Mouse (Mus musculus): ENCODE measurements at regions not wholly inside any gene's neighbourhood (a gene's known extent, or its start where the extent isn't known, plus 50 kb on each side); places are given as distances from the start of the nearest gene placed in this dataset.

- no peak for DNase-seq
Observed at GRCm38 (mm10) chr8:80422190-80422589, 71.4 kb upstream of the Gypa start.

- no peak for DNase-seq
Observed at GRCm38 (mm10) chr8:80416121-80416520, 77.5 kb upstream of the Gypa start.

- DNase-seq: no peak
Observed at GRCm38 (mm10) chr8:80399594-80400207, 93.9 kb upstream of the Gypa start.

DNA sequence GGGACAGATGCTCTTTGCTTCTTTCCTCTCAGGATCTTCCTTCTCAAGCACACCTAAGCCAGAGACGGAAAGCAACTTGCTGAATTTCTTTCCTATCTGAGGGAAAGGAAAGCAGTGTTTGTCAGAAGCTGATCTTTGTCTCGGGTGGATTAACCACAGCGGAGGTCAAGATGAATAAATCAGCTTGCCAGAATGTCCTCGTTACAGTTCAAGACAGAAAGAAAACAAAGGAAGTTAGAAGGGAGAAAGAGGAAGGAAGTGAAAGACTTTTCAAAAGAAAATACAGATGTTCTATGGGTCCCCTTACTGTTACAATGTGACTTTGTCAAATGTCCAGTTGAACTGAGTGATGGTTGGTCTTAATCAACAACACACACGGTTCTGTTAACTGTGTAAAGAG lies 98.6 kb upstream of the Gypa start:
- DNase-seq: no peak

- no peak for DNase-seq
Observed at GRCm38 (mm10) chr8:80393111-80393510, 100.5 kb upstream of the Gypa start.

DNA sequence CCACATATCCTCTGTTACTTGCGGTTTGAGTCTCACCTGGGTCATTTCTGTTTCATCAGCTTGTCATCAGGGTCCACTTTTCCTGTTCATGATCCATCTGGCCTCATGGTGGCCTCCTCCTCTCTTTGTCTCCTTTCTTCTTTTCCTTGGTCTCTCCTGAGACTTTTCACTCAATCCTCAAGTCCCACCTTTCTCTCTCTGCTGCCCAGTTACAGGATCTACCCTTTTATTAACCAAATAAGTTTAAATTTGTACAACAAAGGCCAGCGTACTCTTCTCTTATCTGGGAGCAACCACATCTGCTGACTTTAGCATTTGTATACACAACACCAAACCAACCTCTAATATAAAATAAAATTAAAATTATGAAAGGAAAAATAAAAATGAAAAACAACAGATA lies 124.4 kb upstream of the Gypa start:
- no peak for DNase-seq

DNA sequence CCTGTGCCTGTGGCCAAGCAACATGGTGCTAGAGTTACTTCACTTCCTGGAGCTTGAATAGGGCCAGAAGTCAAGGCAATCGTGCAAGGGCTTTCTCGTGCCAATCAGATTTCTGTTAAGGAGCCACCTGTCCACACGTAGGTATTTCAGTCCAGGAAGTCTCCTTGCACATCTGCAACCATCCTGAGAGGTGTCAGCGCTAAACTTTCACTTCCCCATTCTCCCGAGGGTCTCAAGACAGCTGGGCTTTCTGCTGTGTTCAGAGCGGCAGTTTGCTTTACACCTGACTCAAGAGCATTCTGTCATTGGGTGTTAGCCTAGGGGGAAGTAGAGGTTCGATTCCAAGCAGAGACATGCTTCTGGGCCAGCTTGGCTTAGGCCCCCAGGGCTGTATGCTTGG lies 129.5 kb upstream of the Gypa start:
- DNase-seq: no peak

DNA sequence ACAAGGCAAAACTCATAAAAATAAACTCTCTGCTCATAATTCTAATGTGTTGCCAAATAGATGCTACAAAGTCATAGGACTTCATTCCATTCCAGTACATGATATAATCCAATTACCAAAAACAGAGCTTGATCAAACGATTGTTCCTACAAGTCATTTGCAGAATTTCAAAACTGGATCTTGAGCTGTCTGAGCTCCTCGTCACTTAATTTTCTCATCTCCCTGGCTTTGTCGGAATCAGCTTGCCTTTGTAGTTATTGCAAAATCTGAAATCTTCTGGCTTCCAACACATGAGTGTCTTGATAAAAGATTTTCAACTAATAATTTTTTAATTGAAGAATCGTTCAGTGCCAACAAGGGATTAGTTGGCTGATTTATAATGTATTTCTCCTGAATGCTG lies 150.3 kb upstream of the Gypa start:
- DNase-seq: no peak

- no peak for DNase-seq
Observed at GRCm38 (mm10) chr8:80337872-80338271, 155.7 kb upstream of the Gypa start.

DNA sequence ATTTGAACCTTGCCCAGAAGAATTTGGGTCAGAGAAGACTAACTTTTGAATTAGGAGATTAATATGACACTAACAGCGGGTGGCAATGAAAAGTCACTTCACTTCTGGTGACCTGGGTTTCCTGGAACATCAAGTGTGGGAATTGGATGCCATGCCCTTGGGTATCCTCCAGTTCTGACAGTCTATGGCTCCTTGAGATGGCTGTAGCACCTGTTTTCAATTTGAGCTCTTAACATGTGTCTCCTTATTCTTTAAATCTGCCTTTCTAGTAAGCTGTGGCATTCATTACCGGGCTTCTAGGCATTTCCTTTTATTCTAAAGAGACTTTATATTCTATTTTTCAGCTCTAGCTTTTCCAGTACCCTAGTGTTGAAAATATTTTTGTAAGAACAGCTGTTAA lies 164.9 kb upstream of the Gypa start:
- DNase-seq: no peak

GRCm38 (mm10) chr8:80325859-80326258 lies 167.7 kb upstream of the Gypa start:
- DNase-seq: no peak

GRCm38 (mm10) chr8:80325132-80325531 lies 168.4 kb upstream of the Gypa start:
- no peak for DNase-seq

- no peak for DNase-seq
Observed at GRCm38 (mm10) chr8:80318231-80318870, 175.2 kb upstream of the Gypa start.

DNA sequence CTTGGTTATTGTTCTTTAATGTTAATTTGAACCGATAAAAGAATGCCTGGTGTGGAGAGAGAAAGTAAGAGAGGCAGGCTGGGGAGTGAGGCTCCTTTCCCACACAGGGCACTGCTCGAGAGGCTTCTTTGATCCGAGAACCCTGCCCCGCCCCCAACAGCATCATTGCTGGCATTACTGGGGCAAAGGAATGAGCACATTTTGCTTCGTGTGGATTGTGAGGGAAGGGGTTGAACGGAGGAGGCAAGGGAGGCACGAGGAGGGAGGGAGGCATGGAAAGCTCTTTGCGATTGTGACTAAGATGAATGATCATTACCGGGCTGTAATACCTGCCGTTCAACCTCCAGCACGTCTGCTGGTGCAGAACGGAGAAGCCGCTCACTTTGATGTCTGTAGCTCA lies 178.2 kb upstream of the Gypa start:
- DNase-seq: peak; percentile 65

- peak; percentile 31 for DNase-seq
Observed at GRCm38 (mm10) chr8:80314826-80315225, 178.8 kb upstream of the Gypa start.

DNA sequence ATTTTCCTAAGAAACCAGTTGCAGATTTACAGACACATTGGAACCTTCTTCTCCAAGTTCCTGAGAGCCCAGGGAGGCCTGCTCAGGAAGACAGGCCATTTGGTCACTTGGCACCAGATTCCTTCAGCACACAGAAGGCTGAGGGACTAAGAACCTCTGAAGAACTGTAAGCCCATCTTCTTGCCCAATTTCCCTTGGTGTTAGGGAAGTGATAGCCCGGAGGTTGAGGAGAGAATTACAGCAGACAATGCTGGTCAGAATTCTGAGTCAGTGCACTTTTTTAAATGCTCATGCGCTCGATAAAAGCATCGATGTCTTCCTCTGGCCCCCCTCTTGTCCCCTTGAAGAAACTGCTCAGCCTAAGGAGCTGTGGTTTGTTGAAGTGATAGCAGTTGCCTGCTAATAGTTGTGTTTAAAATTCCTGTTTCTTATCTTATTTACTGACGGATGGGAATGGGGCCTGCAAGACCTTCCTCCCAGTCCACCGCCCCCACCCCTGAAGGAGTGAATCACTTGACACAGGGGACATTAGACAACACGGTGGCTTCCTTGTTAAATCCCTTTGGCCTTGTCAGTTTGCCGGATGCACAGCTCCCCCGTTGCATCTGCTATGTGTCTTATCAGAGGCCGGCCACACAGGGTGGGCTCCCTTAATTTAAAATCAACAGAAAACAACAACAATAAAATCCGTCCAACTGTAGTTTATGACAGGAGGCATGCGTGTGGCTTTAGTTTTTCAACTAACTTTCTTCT lies 179.5 kb upstream of the Gypa start:
- DNase-seq: no peak

GRCm38 (mm10) chr8:80307761-80308160 lies 185.8 kb upstream of the Gypa start:
- no peak for DNase-seq

GRCm38 (mm10) chr8:80298596-80298995 lies 195.0 kb upstream of the Gypa start:
- DNase-seq: no peak

GRCm38 (mm10) chr8:80290311-80290710 lies 203.3 kb upstream of the Gypa start:
- no peak for DNase-seq

DNA sequence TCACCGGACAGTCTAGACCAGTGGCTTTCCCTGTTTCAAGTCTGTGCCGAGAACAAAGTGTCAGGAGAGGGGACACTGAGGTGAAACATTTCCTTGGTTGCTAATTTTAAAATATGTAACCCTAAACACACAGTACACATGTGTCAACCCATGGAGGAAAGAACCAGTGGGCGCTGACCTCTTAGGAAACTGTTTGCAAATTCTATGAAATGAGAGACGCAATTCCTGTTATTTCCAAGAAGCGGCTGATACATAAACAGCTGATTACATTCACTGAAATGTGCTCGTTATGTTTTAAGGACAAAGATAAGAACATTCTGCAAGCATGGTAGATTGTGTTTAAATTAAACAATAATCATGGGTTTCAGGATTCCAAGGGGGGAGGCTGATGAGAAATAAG lies 204.3 kb upstream of the Gypa start:
- DNase-seq: no peak

- DNase-seq: no peak
Observed at GRCm38 (mm10) chr8:80268910-80269460, 211.2 kb upstream of the Hhip start.

- DNase-seq: no peak
Observed at GRCm38 (mm10) chr8:80264915-80265314, 207.1 kb upstream of the Hhip start.

DNA sequence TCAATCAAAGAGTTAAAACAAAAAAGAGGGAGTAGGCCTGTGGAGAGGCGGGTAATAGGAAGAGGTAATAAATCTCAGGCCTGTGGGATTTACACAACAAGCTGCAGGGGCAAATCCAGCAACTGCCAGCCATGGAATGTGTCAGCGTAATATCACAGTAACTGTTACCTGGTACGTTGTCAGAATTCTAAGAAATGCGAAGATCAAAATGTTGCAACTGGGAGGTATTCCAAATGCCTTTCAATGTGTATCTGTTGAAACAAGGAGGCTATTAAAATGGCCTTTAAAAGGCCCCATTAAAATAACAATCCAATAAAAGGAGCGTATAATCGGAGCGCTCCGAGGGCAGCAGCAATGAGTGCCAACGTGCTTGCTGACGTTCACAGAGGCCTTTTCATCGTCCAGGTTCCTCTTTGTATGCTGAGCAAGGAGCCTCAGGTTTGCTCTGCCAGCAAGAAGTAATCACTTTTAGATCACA lies 205.7 kb upstream of the Hhip start:
- no peak for DNase-seq
